Mouse (Mus musculus): ENCODE data around the gene Tmem237.

The Tmem237 gene

DNA sequence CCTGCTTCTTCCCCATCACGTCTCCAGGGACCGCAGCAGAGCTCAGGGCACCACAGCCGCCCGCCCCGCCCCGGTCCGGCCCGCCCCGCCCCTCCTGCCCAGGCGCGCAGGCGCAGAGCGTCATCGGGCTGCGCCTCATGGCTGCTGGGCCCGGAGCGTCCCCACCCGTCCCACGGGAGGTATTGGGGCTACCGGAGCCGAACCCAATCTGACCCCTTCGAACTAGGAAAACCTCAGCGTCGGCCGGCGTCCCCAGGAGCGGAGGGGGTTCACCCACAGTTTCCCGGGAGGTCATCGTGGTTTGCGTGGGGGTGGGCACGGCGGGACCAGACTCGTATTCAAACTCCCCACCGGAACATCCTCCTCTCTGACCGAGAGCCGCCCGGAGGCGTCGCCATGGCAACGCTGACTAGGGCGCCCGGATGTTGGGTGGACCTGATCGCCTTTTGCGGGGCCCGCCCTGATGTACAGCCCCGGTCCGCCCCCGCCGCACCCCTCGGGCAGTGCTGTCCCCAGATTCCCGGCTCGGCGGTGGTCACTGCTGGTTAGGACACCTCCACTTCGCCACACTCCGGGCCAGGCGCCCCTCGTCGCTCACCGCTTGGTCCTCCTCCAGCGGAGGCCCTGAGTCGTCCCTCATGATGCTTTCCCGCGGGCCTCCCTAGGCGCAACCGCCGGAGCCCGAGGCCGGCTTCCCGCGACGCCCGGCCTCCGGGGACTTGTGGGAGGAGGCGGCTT is at the start of gene Tmem237:
Gene Tmem237 (minus strand): TSS at position 689 of the 738 bp plus-strand sequence.
- peak; percentile 86 for DNase-seq

DNA sequence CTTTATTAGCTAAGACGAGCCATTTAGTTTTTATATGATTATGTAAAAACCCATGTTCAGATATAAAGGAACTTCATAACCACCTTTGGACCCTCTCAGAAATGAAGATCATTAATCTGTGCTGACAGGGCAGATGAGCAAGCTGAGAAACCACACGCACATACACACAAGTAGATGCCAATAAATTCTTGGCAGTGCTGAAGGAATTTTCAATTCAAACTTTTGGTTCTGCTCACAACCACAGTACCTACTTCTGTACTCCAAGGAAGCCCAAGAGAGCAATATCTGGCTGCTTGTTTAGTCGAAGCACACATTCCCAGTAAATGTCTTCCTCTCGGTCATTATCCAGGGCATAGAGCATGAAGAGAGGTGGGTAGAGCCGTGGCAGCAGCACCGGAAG is 49.4 kb upstream of the Tmem237 start:
- DNase-seq: no peak

DNA sequence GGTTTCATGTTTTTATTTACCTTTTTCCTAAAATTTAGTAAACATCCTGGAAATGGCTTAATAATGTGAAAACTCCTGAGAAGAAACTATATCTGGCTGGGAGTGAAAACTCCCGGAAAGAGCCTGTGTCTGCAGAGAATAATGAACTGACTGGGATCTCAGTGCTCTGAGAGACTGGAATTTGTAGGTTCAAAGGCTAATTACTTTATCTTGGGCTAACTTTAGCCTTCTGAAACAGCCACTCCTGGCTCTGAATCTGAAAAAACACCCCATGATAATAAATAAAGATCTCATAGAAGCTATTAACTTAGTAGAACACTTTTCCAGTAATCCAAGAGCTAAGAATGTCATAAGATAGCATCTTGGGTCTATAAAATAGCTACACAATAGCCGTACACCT is 48.3 kb upstream of the Tmem237 start:
- no peak for DNase-seq

DNA sequence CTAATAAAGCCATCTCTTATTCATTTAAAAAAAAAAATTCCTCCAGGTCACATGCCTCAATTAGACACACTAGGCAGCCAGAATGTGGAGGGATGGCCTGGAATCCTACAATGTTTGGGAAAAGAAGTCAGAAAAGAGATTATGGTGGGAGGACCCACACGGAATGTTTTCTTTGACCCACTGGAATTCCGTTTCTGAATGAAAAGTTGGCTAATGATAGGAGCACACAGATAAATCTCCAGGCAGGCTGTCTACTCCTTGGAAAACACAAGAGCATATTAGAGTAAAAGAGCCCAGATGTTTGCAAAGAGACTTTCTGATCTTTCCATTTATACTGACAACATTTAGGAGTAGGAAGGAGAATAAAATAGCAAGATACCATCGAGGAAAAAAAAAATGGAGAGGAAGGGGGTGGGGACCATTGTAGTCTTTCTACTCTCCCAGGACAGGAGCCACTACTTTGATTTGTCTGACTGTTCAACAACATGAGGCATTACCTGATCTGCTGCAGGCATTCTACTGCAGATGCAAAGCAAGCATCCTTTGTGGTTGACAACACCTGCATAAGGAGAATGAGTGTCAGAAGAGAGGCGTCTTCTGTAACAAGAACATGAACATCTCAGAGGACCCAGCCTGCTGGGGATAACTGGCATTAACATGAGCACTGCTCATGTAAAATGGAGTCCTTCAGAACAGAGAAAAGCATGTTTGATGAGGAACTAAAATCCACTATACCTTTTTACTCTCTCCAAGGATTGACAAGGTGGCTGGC is 47.6 kb upstream of the Tmem237 start:
- DNase-seq: peak; percentile 35

DNA sequence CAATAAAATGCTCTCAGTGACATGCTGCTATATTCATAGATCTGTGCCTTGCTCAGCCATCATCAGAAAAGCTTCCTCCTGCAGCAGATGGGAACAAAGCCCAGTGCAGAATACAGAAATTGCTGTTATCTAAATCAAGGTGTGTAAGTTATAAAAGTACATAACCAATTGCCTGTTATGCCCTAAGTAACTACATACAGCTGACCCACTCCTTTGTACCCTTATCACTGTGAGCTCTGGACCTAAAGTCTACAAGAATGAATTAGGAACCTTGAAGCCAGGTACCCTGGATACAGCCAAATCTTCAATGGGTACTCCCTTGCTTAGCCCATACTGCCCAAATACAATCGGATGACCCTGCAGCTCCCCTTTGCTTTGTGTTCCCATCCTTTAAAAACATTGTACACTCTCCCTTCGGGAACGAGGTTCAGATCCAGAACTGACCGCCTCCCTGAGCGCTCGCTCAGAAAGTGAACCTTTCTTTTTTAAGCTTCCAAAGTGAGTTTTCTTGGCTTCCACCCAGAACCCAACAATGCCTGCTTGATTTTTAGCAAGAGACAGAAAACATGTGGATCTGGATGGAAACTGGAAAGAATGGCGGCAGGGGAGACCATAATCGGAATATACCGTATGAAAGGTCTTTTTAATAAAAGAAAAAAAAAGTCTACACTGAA is 46.2 kb upstream of the Tmem237 start:
- no peak for DNase-seq

DNA sequence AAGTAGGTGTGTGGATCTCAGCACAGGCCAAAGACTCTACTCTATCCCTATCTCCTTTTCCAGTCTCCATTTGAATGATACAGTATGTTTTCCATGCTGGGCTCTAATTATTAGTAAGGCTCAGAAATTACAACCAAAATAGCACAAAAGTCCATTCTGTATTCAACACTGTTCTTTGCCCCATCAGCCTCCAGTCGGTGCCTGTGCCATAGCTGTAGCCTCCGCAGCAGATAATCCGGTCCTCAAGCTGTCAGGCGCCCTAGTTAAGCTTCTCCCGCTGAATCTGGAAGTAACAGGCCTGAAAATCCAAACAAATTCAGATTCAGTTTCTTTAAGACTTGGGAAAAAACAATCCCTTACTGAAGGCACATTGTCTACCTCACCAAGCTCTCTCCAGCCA is 43.7 kb upstream of the Tmem237 start:
- no peak for DNase-seq

DNA sequence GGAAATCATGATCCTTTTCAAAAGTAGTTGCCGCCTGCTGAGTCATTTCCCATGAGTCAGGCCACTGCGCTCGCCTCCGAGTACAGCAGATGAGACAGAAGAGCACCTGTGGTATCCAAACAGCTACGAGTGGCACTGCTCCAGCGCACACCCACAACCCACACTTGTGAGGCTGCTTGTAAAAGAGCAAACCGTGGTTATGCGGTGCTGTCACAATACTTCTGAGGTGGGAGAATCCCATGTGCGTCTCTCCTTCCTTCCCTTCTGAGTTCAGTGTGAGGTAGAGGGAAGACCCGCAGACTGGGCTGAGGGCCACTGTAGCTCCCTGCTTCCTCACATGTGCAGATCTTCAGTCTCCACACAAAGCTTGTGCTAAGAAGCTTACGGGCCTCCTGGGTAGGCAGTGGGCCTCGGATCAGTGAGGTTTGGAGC is 42.8 kb upstream of the Tmem237 start, which contains the start of gene Mpp4:
Gene Mpp4 (minus strand): TSS at position 360 of the 432 bp plus-strand sequence.
- DNase-seq: peak; percentile 80

DNA sequence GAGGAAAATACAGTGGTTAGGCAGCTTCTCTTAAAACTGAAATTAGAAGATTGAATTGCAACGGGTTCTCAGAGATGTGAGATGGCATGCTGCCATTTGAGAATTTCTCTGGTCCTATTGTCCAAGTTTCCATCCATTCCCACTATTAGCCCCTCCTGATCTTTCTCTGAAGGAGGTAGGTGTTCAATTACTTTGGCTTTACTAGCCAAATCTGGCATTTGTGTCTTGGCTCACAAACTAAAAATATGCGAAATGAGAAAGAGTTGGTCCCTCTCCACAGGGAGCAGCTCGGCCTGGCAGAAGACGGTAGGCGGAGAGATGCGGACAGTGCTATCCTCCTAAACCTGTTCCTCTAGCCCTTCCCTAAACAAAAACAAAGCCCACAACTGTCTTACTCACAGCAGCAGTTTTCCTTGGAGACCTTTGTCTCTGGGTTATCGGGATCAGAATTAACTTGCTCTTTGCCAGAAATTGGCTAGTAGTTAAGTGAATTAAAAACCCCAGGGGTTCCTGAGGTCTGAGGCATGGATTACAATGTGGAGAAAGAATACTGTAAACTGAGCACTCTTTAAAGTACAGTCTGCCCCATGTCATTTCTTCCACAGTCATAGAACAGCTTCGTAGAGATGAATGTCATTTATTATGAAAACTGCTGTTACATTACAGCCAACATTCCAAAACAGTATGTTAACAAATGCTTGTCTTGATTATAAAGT is 42.3 kb upstream of the Tmem237 start:
- DNase-seq: no peak

DNA sequence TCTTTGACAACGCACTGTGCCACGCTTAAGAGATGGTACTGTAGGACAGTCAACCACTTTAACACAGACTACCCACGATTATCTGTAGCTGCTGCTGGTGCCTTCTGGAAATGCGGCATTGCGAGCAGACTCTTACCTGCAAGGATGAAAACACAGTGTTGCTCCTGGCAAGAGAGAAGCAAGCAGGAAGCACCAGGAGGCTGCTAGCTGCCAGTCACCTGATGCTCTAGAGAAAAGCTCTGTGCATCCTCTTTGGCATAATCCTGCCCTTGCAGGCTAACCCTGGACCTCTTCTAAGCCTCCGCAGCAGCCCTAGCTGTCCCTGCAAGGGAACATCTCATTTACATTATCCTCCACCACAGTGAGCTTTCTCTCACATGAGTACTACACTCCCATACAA is 41.2 kb upstream of the Tmem237 start:
- no peak for DNase-seq

DNA sequence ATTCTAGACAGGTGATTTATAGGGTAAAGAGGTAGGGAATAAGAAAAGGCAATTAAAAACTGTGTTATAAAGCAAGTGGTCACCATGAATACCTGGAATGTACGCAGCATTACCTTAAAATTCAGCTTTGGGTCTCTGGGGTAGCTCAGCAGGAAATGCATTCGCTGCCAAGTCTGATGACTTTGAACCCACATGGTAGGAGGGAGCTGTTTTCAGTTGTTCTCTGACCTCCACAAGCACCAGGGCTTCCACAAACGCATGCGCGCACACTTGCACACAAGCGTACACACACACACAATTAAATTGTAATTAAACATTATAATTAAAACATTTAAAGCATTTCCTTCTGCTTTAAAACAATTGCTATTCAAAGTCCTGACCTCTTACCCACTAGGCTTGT is 40.7 kb upstream of the Tmem237 start:
- no peak for DNase-seq

DNA sequence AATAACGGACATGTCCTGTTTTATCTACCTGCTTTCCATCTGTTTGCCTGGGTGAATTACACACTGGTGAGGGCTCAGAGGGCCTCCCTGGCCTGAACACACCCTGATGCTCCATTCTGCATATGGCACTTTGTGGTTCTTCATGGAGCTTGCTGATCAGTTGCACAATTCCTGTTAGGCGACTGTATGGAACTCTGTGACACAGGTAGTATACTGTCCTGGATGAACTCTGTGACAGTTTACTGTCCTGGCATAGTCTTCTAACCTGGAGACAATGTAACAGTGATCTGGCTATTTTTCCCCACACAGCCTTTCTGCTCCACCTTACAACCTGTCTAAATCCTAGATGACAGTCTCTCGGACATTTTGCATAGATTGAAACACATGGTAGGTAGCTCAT is 38.9 kb upstream of the Tmem237 start:
- no peak for DNase-seq

DNA sequence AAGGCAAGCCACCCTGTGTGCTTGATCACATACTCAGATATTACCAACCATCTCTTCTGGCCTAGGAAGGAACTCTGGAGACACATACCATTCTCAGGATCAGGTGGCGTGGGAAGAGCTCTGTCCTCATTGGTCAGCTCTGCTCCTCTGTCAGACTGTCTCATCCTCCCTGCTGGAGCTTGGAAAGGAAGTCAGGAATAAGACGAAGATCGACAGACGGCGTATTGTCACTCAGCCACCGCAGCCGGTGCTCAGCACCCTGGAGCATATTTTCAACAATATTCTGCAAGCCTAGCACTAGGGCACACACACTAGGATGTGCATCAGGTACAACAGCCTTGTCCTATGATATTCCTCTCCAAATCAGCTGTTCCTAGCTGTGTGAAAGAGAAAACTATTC is 38.3 kb upstream of the Tmem237 start:
- no peak for DNase-seq

DNA sequence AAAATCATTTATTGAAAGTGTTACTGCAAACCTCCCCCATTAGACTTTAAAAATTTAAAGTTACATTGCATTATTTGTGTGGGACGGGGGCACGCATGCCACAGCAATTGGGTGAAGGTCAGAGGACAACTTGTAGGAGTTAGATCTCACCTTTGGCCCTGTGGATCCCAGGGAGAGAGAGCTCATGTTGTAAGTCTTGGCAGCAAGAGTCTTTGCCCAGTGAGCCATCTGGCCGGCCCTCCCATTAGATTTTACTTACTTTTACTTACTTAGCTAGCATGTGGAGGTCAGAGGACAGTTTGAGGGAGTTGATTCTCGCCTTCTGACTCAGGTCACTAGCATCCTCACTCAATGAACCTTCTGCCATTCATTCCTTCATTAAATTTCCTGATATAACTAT is 37.6 kb upstream of the Tmem237 start:
- DNase-seq: no peak

DNA sequence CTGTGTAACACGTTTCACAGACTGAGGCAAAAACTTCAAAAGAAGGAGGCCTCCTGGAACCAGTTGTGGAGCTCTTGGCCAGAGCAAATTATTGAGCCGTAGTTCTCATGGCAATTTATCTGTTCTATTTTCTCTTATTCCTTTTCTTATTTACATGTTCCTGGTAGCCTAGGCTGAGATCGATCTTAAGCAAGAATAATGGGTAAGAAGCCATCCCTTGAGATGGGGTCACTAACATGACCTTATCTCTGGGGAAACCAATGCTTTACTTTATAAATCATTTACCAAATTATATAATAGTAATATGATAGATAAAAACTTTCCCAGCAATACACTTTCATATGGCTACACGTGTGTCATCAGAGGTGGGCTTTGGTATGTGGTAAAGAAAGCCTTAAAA is 32.1 kb upstream of the Tmem237 start:
- no peak for DNase-seq

DNA sequence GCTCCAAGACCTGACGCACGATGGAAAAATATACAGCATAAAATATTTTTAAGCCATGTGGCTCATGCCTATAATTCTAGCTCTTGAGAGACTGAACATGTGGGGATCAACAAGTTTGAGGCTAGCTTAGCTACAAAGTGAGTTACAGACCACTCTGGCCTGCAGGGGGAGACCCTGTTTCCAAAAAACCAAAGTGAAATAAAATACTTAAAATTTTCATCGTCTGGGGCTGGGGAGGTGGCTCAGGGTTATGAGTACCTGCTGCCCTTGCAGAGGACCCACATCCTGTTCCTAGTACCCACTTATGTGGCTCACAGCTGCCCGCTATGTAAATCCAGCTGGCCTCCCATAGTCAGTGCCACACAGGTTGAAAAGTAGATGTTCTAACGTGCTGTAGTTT is 30.3 kb upstream of the Tmem237 start:
- DNase-seq: peak; percentile 44

DNA sequence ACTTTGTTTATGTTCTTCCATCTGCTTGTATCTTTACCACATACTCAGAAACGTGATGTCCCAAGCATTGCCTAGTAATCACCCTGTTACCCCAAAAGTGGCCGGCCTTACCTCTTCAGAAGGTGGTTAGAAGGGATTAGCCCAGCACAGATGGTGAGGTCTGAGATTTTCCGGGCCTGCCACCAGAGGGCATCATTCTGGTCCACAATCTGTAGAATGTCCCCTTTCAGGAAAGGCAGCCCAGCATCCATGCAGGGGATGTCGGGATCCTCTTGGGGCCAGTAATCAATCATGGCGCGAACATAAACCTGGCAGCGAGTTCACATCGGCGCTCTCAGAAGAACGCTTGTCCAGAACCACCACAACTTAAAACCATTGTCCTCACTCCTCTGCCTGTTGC is 24.3 kb upstream of the Tmem237 start:
- peak; percentile 40 for DNase-seq

DNA sequence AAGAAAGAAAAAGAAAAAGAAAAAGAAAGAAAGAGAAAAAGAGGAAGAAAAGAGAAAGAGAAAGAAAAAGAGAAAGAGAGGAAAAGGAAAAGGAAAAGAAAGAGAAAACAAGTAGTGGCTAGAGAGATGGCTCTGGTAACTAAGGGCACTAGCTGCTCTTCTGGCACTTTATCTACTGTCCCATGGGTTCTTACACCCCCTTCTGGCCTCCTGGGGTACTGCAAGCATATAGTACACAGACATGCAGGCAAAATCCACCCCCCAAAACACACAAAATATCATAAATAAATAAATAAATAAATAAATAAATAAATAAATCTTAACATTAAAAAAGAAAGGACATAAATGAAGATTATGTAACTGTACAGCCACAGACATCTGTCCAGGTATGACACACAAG is 22.6 kb upstream of the Tmem237 start:
- DNase-seq: peak; percentile 78

DNA sequence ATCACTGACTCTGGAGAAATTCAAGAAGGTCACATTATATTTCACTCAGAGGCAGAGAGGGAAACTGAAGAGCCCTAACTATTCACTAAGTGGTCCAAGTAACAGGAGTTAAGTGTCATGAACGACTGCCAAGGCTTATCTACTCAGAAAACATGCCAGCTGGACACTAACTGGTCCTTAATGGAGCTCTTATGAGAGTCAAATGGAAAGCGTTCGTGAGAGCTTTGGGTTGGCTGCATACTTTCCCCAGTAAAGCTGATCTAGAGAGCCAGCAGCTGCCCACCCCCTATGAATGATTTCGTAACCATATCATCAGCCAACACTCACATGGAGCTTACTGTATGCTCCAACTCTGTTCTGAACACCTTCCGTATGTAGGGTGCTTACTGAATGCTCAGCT is 14.2 kb upstream of the Tmem237 start:
- DNase-seq: no peak

DNA sequence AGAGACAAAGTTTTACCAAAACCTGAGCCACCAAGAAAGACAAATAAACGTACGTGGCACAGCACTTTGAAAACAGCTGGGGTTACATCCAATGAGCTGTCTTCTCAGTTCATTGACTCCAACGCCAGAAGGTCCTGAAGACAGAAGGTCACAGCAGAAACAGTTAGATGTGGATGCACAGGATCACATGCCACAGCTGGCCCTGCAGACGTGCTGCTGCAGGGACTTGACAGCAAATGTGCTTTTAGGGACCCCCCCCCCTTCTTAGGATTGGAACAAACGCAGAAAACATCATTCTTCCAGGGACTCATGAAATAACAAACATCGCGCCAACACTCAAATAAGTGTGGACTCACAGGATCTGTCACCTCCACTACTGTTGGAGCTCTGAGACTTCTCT is 8.7 kb upstream of the Tmem237 start:
- no peak for DNase-seq

DNA sequence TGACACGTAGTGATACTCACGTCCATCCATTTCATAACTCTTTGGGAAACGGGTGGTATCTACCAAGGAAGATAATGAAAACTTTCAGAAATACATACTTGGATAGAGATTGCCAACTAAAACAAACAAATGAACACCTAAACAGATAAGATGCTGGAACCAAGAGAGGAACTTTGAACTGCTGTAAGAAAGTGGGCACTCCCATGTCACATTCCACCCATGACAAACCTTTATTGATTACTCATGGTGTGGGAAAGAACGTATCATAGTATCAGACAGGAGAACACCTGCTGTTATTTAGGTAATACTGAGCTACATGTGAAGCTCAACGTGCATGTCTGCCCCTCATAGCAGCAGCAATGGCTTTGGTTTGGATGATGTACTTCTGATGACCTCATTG is 5.3 kb upstream of the Tmem237 start:
- no peak for DNase-seq

DNA sequence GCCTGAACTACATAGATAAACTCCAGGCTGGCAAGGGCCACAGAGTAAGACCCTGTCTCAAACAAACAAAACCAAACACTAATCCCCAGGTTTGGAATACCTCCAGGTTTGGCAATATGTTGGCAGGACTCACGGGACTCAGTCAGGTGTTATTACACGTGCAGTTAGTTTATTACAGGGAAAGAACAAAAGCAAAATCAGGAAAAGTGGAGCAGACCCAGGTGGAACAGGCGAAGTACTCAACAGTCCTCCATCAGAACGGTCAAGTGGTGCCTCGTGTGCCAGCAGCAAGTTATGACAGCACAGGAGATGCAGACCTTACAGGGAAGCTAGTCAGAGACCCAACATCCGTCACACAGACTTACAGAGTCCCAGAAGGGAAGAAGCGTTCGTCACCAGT is 9.7 kb downstream of the Tmem237 start:
- no peak for DNase-seq

DNA sequence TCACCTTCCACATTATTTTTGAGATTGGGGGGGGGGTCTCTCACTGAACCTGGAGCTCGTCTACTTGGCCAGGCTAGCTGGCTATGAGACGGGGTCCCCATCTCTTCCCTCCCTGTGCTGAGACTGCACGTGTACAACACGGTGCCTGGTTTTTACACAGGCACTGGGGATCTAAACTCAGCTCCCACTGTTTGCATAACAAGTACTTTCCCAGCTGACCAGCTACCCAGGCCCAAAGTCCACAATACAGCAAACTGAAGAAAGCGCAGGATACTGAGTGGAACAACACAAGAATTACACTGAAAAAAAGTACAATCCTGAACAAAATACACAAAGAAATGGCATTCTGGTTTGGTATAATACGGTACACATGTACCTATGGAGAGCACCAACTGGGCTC is 18.1 kb downstream of the Tmem237 start:
- DNase-seq: no peak

DNA sequence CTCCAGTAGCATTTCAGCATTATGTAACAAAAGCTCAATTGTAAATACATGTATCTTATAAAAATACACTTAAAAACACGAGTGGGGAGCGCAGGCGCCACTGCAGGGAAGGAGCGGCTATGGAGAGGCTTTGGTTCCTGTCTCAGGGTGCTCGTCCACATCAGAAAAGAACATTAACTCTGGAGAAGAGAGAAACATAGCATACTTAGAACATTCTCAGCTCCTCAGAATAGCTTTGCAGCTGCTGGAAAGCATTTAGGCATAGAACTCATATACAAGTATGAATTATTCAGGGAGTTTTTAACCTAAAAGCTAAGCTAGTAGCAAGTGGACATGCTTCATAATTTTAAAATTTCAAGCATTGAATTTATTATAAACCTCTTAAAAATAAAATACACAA is 19.2 kb downstream of the Tmem237 start:
- DNase-seq: no peak

Measured in thymus, postnatal 25 days (tissue).